Mouse (Mus musculus) thymus, postnatal 4 days (tissue): ENCODE measurements around the gene Mobp.

Experiments used
- DNase-seq: peaks from one replicate; pipeline ENCODE4 v3.0.0; 2021

The Mobp gene

DNA sequence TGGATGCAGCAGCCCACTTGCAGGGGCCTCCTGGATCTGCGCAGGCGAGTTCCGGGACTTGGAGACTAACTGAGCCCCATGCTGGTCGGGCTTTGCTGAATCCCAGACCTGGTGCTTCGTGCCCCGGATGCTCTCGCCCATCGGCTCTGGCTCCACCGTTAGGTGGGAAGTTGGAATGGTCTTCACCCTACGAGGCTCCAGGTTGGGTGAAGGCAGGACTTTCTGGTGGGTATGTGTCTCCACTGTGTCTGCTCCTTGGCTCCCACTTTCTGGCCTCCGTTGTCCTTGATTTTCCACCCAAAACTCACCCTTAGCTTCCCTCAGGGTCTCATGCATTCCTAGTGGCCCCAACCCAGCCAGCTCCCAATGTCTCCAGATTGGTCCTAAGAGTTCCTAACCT lies 14.1 kb upstream of the Mobp start:
- DNase-seq: no peak

DNA sequence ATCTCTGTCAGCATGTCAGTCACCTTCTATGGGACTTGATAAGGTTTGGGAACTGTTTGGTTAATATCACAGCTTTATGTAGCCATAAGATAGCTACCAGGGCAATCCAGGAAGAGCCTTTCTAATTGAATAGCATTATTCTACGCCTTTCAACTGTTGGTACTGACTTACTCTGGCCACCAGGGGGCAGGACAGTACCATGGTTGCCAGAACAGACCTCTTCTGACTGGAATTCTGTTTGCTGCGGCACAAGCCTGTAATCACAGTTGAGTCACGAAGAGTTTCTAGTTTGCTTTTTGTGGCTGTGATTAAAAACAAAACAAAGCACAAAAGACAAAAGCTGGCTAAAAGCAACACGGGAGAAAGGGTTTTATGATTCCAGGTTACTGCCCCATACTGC lies 8.9 kb upstream of the Mobp start:
- peak; percentile 88 for DNase-seq

DNA sequence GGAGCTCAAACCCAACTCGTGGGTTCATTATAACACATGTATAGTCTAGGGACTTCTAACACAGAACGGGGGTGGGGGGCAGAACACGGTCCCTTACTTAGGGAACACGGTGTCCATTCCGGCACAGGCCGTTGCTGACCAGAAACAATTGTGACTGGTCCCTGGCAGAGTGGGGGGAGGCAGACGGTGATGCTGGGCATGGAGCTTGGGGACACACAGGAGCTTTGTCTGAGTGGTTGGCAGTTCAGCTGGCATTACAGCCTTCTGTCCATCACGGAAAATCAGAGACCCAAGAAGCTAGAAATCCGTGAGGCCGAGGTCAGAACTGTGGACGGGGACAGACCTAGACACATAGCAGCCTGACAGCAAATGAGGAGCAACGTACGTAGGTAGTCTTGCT lies 5.0 kb upstream of the Mobp start:
- no peak for DNase-seq

DNA sequence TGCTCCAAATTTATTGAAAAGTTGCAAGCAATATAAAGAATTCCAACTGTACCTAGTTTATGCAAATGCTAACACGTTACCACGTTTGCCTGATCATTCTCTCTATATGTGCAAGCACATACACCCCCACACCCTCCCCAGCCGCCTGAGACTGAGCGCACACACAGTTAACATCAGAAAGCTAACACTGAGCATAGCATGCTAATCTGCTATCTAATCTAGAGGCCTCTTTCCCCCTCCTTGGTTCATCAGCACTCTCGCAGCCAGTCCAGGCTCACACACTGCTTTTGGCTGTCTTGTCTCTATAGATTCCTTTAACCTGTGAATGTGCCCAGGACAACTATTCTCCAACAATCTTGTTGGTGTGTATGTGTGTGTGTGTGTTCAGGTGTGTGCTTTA lies 1.6 kb downstream of the Mobp start:
- DNase-seq: no peak

DNA sequence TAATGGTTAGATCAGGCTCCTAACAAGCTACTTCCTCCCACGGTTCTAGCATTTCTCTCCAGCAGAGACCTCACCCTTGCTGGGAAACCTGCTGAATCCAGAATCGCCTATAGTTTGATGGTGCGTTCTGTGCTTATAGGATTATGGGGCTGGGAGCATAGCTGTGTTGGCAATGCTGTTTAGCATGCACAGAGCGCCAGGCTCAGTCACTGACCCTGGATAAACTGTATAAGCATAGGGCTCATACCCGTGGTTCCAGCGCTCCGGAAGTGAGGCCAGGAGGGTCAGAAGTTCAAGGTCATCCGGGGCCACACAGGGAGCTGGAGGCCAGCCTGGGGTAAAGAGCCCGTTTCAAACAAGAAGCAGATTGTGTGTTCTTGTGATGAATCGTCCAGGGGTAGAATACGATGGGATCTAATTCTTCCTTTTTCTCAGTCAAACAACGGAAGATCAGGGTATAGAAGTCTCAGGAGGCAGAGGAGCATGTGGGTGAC lies 2.4 kb downstream of the Mobp start:
- no peak for DNase-seq

DNA sequence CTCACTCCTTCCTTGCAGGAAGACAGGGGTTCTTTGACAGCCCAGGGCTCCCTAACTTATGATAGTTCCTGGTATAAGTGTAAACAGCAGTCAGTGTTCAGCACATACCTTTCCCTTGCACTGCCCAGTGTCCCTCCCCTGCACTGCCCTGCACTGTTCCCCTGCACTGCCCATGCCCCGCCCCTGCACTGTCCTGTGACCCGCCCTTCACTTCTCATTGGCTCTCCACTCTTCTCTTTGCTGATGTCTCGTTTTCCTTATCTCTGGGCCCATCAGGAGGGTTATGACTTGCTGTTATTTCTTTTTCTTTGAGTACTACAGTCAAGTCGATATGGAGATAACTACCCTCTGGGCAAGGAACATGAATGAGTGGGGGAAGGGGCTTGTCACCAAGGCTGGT lies 8.5 kb downstream of the Mobp start:
- no peak for DNase-seq

DNA sequence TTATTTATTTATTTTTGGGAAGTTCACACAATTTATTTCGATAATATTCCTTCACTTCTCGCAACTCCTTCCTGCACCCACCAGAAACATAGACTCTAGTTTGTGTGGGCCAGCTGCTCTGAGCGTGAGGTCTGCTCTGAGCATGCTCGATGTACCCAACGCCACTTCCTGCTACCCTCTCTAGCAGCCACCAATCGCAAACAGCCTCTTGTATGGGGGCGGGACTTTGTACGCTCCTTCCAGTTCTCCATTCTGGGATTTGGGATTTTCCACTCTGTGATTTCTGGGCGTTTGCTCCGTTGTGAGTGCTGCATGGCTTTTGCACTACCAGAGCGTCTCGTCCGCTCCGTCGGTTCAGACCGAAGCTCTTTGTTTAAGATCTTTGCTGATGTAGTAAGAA lies 14.4 kb downstream of the Mobp start:
- DNase-seq: no peak

DNA sequence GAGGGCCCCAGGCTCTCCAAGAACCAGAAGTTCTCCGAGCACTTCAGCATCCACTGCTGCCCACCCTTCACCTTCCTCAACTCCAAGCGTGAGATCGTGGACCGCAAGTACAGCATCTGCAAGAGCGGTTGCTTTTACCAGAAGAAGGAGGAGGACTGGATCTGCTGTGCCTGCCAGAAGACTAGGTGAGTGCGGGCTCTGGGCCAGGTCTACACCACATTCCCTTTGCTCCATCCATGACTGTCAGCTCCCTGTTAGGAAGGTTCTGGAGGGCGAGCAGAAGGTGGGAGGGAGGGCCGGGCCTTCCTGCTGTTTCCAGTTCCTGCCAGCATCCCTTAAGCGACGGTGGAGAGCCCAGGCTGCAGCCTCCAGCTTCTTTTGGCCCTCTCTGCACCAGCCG lies 18.3 kb downstream of the Mobp start:
- no peak for DNase-seq

DNA sequence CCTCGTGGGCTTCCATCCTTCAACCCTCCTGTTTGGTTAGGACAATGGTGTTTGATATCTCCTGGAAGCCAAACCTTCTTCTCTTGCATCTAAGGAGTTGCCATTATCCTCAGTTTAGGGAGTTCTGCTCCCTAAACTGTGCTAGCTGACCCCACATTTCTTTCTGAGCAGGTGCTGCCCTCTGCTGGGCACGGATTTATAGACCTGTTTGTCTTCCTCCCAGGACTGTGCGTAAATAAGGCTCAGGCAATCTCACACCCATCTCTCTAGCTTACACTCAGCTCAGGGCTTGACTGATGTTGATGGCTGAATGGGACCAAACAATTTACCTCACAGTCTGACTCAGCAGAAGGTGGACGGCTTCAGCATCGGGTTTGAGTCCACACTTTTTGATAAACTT lies 21.8 kb downstream of the Mobp start:
- DNase-seq: peak; percentile 87

DNA sequence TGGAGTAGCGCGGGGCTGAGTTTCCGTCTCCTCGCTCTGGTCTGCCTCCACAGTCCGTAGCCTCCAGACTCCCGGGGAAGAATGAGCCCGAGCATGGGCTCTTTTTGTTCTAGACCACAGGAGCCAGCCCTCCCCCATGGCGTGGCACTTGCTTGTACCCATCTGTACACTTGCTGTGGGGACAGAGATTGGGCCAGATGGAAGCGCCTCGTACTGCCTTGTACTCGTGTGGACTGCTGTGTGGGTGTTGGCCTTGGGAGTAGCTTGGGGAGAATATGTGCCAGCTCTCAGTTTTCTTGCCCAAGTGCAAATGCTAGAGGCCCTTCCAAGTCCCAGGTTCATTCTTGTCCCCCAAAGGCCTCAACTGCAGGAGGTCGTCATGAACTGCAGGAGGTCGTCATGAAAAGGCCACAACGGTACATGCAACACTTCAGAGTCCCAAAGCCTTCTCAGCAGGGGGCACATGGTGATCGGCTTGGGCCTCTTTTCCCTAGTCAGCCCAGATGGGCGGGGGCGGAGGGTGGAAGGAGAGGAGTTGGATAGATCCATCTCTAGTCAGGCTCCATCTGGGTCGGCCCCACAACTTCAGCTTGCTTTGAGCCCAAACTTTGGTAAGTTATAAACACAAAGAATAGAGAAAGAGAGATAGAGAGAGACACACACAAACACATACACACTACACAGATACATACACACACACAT lies 25.1 kb downstream of the Mobp start:
- no peak for DNase-seq

DNA sequence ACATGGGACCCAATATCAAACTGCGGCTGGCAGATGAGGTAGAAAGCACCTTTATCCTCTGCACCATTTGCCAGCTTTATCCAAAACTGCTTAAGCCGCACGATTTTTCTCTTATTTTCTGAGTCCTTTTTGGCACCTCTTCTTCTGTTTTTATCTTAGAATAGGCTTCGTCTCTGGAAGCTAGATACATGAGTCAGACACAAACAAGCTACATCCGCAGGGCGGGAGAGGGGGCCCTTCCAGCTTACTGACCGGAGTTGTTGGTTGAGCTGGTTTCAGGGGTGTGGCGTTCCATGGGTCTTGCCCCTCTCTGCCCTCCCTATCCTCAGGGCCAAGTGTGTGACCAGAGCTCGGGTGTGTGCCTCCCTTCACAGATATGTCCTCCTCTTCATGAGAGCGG lies 29.3 kb downstream of the Mobp start:
- no peak for DNase-seq

DNA sequence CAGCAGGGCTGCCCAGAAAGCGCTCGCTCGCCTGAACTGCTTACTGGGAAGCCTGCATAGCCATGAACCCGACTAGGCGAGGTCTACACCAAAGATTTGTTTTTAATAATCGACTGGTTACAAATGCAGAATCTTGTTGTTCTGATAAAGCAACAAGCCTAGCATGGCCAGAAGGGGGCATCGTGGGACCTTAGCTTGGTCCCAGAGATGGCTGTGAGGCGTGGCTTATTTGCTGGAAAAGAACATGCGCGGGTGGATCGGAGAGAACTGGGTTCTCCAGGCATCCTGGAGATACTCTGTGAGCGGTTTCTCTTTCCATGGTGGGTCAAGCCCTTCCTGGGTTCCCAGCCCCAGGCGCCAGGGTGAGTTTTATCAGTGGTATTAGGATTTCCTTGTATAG lies 35.0 kb downstream of the Mobp start:
- DNase-seq: peak; percentile 34

DNA sequence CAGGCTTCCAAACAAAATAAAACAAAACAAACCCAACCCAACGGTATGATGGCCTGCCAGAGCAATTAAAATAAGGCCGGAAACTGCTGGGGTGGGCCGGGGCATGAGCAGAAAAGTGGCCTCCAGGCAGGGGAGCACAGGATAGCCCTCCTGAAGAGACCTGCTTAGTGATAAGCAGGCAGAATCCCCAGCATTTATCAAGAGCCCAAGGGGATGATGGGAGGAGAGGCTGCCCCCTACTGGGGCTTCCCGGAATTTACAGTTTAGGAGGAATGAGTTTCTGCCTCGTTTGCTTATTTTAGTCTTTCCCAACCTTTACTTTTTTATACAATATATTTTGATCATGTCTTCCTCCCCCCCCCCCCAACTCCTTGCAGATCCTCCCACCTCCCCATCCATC lies 37.3 kb downstream of the Mobp start:
- DNase-seq: peak; percentile 28

DNA sequence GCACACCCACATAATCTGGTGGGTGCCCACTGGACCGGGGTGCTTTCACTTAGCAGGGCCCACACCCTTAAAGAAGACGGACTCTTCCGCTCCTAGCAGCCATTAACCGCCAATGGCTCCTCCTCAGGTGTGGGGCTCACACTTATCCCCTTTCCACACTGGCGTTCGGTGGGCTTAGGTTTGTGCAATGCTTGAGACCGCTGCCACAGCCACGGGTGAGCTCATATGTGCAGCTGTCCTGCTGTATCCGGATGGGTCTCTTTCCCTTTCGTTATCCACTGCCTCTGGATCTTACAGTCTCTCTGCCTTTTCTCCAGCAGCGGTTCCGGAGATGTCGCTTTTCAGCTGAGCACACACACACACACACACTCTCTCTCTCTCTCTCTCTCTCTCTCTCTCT lies 41.4 kb downstream of the Mobp start:
- DNase-seq: no peak

DNA sequence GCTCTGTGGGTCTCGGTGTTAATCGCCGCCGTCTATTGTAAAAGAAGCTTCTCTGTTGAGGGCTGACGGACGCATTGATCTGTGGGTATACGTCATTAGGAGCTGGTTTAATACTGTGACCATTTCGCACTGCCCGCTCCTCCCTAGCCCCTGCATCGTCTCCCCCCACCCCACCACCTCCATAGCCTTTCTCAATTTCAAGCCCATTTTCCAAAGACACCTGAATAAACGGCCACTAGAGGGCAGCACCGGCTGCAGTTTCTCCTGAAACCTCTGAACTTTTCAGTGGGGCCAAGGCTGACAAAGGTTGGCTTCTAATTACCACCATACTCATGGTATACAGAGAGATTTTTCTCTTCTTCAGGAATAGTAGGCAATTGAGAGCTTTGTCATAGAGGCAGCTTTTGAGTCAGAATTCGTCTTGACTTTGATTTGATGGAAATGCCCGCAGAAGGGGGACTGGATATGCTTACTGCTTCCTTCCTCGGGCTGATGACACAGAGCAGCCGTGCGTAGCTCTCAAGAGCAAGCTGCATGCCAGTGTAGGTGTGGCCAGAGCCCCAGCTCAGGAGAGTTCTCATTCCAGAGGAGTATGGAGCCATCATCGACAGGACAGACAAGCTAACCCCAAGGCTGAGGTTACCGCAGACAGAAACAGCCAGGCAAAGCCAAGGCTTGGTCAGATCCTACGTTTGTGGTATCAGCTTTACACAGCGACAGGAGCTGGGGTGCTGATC lies 42.0 kb downstream of the Mobp start:
- DNase-seq: peak; percentile 88

DNA sequence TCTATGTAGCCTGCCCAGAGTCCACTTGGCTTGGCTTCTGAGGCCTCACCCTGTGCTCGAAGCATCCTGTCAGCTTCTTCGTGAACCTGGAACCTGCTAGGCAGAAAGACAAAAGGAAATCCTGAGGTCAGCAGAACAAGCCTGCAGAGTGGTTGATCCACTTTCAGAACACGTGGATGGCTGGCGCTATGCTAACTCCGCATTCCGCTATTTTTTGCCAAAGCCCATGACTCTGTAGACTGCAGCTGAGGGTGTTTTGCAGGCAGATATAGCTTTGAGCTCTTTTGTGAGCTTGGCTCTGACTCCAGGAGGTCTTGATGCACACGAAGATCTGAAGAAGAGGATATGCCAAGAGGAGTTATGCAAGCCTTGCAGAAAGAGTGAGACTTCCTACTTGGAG lies 43.2 kb downstream of the Mobp start:
- no peak for DNase-seq

DNA sequence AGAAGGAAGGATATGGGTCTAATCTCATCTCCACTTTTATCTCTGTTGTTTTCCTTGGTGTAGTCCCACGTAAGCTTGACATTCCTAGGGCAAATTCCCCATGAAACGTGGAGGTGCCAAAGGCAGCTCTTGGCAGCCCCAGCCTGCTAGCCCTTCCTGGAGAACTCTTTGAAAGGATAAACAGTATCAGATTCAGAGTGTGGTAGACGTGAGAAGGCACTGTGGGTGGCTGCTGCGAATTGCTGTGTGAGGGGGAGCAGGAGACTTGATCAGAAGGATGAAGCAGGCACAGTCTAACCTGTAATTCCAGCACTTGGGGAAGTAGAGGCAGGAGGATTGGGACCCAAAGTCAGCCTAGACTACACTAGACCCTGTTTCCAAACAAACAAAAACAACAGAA lies 51.4 kb downstream of the Mobp start:
- no peak for DNase-seq

DNA sequence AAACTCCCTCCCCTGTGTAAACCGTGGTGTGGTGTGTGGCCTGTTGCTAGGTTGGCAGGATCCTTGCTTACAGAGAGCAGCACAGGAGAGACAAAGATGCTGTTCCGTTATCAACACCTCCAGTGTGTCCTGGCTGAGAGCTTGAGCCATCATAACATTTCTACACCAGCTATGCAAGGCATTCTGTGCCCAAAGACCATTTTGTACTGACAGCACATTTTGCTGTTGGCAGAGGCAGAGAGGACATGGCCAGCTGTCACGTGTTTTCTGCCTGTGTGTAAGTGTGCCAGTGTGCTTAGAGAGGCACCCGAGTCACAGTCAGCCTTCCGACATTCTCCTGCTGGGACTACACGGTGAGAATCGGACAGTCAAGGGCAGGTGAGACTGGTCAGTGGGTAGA lies 52.2 kb downstream of the Mobp start:
- no peak for DNase-seq

DNA sequence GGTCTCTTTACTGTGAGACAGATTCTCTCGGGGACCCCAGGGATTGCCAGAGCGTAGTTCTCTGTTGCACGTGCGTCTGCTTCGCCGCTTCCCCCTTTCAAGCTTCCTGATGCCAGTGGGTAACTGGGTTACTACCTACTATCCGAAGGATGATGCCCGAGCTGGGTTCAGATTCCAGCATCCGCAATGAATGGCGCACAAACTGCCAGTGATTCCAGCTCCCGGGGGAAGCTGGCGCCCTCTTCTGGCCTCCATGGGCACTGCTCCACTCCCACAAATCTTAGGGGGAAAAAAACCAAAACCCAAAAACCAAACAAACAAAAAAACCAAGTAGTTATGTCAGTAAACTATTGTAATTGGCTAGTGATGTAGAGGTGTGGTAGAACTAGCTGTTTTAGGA lies 53.2 kb downstream of the Mobp start:
- DNase-seq: peak; percentile 13

DNA sequence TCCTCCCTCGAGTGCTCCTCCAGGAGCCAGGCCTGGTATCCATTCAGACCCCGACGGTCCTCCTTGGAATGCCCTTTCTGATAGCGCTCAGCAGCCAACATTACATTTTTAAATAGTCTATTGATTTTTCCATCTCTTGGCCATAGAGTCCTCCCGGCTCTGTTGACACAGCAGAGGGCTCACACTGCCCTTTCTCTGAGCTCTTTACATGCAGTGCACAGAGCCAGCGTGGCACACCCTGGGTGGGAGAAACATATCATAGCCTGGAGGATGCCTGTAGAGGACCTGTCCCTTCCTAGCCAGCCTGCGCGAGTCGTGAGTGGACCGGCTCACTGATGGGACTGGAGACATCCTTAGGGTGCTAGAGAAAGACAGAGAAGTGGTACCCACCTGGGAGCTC lies 54.4 kb downstream of the Mobp start:
- no peak for DNase-seq

DNA sequence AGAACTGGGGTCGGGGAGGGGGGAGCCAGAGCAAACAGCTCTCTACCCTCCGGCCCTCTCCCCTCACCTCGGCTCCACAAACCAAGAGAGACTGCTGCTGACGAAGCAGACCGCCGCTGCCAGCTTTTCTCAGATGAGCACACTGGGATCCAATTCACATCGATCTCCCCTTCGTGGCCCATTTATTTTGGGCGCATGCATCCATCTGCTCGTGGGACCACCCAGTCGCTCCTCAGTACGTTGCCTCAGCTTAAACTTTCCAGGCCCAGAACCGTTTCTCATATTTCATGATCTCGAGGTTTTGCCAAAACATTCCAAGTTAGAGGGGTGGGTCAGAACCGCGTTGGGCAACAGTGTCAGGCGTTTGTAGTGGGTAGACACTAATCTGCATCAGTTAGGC lies 57.4 kb downstream of the Mobp start:
- no peak for DNase-seq

DNA sequence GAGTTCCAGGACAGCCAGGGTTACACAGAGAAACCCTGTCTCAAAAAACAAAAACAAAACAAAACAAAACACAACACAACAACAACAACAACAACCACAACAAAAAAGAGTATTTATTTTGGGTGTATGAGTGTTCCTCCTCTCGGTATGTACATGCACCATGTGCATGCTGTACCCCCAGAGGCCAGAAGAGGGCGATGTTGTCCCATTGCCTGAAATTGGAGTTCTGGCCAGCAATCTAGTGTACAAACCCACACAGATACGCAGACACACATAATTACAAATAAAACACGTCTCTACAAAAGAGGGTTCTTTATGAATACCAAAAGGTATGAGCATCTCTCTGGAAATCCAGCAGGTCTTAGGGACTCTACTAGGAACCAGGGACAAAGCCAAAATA lies 60.6 kb downstream of the Mobp start:
- DNase-seq: peak; percentile 55

DNA sequence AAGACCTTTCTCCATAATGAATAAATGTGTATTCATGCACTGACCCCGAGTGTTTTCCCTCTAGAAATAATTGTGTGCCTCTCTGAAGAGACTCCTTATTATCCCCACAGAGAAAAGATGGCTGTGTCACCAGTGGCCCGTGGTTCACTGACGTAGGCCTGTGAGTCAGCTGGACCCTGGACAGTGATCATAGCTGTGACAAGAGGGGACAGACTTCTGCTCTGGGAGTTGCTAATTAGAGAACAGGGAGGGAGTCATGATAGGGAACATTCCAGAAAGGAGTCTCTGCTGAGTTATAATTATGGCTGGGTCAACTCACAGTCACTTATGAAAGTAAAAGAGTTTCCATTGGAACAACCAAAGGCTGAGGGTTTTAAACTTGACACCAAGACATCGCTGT lies 61.4 kb downstream of the Mobp start:
- DNase-seq: no peak

DNA sequence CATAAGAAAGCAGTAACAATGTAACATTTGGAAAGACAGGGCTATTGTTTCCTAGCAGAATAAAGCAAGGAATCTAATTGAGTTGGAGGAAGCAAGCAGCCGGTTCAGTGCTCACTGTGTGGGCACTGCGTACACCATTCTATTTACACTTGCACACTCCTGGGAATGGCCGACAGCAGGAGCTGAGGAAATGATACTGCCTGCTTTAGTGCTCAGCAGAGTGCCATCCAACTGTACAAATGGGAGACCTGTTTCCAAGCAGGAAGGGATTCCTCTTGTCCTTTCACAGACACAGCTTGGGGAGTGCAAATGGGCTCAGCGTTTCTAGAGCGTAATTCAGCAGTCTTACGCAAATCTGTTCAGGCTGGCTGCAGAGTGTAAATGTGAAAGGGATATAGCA lies 63.4 kb downstream of the Mobp start:
- DNase-seq: no peak

DNA sequence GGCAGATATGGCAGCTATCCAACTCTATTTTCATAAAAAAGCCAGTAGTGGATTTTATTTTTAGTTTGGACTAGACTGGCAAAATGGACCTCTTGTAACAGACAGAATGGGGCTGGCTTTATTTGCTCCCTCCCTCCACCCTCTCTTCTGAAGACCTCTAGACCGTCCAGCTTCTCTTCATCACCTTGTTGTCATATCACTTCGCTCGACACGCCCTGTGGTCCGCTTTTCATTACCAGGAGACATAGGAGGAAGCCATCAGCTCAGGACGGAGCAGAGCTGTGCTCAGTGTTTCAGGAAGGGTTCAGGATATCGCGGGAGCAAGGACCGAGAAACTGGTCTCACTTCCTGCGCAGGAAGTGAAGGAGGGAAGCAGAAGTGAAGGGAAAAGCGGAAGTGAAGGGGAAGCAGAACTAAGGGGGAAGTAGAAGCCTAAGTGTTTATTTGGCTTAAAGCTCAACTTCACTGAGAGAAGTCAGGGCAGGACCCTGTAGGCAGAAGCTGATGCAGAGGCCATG lies 65.5 kb downstream of the Mobp start:
- DNase-seq: no peak
